Comparison of ENCODE assay signal across 9 mouse cellular contexts in genomic region chr3:78618900-78619299, GRCm38 (mm10).
DNase-seq lines count a peak whose midpoint lies in the region; ATAC-seq and TF ChIP-seq lines count a peak whose summit lies in the region.
"Had no signal": no experiment of that assay in that cellular context is flagged by ENCODE, and none has a peak within 500 bp of the region (broad histone marks: within the 10 kb centered on the region; RNA-seq: fewer than 3 reads in every experiment).

No protein-coding gene starts in this region.

- peak; percentile 48 for DNase-seq in kidney, adult 2 months
- DNase-seq in Muller cell, postnatal 12 days (ENCODE audit: inconsistent ontology term), result peak; percentile 18
- DNase-seq in heart, adult 8-10 months (ENCODE audit: low spot score), result peak; percentile 15
- DNase-seq in left cerebral cortex, postnatal 4 days, result peak; percentile 65
- peak; percentile 26 for DNase-seq in telencephalon, adult 2 months (ENCODE audit: low read depth, low spot score)
- no peak for DNase-seq in urinary bladder, postnatal 4 days (ENCODE audit: low spot score in 2 of 2)

- H3K27ac ChIP-seq in kidney, adult 2 months (ENCODE audit: insufficient read depth, low read depth, low read length), result no peak overlapping the region
- H3K27ac ChIP-seq in kidney, embryonic 15.5 days, result no peak overlapping the region
- H3K27ac ChIP-seq in cortical plate, adult 2 months (ENCODE audit: insufficient read depth, low read length), result no peak overlapping the region
- H3K27ac ChIP-seq: neural tube, embryonic 12.5 days had no signal

- 25% methylated on average over 3 of the region's 3 CpGs for WGBS in kidney, adult 2 months
- 37% methylated on average over 3 of the region's 3 CpGs for WGBS in kidney, embryonic 15.5 days

- H3K36me3 ChIP-seq in kidney, adult 2 months (ENCODE audit: control insufficient read depth, insufficient read depth, low read length), result no peaks in the 10 kb centered on the region
- H3K36me3 ChIP-seq in kidney, embryonic 15.5 days, result no peaks in the 10 kb centered on the region
- H3K36me3 ChIP-seq: neural tube, embryonic 12.5 days had no signal

- no peak overlapping the region for H3K4me2 ChIP-seq in kidney, embryonic 15.5 days
- H3K4me2 ChIP-seq: neural tube, embryonic 12.5 days had no signal

- H3K9ac ChIP-seq in kidney, embryonic 15.5 days, result no peak overlapping the region
- H3K9ac ChIP-seq: neural tube, embryonic 12.5 days had no signal

- no peaks in the 10 kb centered on the region for H3K4me1 ChIP-seq in kidney, adult 2 months (ENCODE audit: control insufficient read depth, insufficient read depth, low read length)
- H3K4me1 ChIP-seq in kidney, embryonic 15.5 days, result no peaks in the 10 kb centered on the region
- no peaks in the 10 kb centered on the region for H3K4me1 ChIP-seq in cortical plate, adult 2 months (ENCODE audit: control insufficient read depth, insufficient read depth, low read length)
- H3K4me1 ChIP-seq: neural tube, embryonic 12.5 days had no signal

- no peak for ATAC-seq in kidney, embryonic 15.5 days (replicated peaks; ENCODE audit: low FRiP score)

- no peaks in the 10 kb centered on the region for H3K9me3 ChIP-seq in kidney, embryonic 15.5 days (replicated peaks)
- H3K9me3 ChIP-seq: neural tube, embryonic 12.5 days had no signal

- TF ChIP-seq CTCF in kidney, adult 2 months (conservative IDR thresholded peaks at IDR 0.05; ENCODE audit: insufficient read depth, insufficient read length, low read depth, low read length), result peak; percentile 44; the same call in 1 of the 2 replicates
- peak; percentile 44; the same call in 1 of the 2 replicates for TF ChIP-seq CTCF in cortical plate, adult 2 months (IDR thresholded peaks at IDR 0.05; ENCODE audit: extremely low read depth, insufficient read depth, low read length)

- no peak for TF ChIP-seq POLR2A in kidney, adult 2 months (IDR thresholded peaks at IDR 0.05; ENCODE audit: low read depth, low read length)
- TF ChIP-seq POLR2A in cortical plate, adult 2 months (IDR thresholded peaks at IDR 0.05; ENCODE audit: extremely low read depth, insufficient read depth, low read length), result no peak

- no peak overlapping the region for H3K4me3 ChIP-seq in kidney, adult 2 months (ENCODE audit: insufficient read depth, low read depth, low read length)
- H3K4me3 ChIP-seq in kidney, embryonic 15.5 days (replicated peaks), result no peak overlapping the region
- H3K4me3 ChIP-seq in cortical plate, adult 2 months (ENCODE audit: insufficient read depth, low read length), result no peak overlapping the region
- H3K4me3 ChIP-seq: neural tube, embryonic 12.5 days had no signal

- intact Hi-C loops in left cerebral cortex, postnatal 4 days (cut with DNase I), result no loop called here

- H3K27me3 ChIP-seq in kidney, adult 2 months (replicated peaks; ENCODE audit: control insufficient read depth, insufficient read depth, low read length), result no peaks in the 10 kb centered on the region
- H3K27me3 ChIP-seq in kidney, embryonic 15.5 days, result no peaks in the 10 kb centered on the region
- H3K27me3 ChIP-seq: neural tube, embryonic 12.5 days had no signal

Comparison
In these comparisons a context has a peak if more than half of its experiments do, and no peak if none do; other contexts are left out.
1. DNase-seq: peak in kidney, adult 2 months (single experiment), Muller cell, postnatal 12 days (single experiment), heart, adult 8-10 months (single experiment), left cerebral cortex, postnatal 4 days (single experiment) and telencephalon, adult 2 months (single experiment); none in urinary bladder, postnatal 4 days (0 of 2).